ENCODE assay signal across 18 mouse cellular contexts in genomic region chr2:106744601-106745000, GRCm38 (mm10). TPM values are rescaled to one million over a fixed set of nuclear protein-coding genes. Genes with fewer than 3 reads are reported as not detected.
DNase-seq lines count a peak whose midpoint lies in the region; ATAC-seq lines count a peak whose summit lies in the region.
"Had no signal": no experiment of that assay in that cellular context is flagged by ENCODE, and none has a peak within 500 bp of the region (broad histone marks: within the 10 kb centered on the region; RNA-seq: fewer than 3 reads in every experiment).

No protein-coding gene starts in this region.

- H3K4me3 ChIP-seq in forebrain, embryonic 12.5 days (replicated peaks), result no peak overlapping the region
- no peak overlapping the region for H3K4me3 ChIP-seq in forebrain, embryonic 10.5 days
- H3K4me3 ChIP-seq in midbrain, embryonic 11.5 days (ENCODE audit: low read depth, low read length), result no peak overlapping the region
- no peak overlapping the region for H3K4me3 ChIP-seq in midbrain, embryonic 14.5 days (replicated peaks; ENCODE audit: low read depth, low read length)
- no peak overlapping the region for H3K4me3 ChIP-seq in midbrain, embryonic 12.5 days
- H3K4me3 ChIP-seq: embryonic facial prominence, embryonic 12.5 days; heart, embryonic 15.5 days had no signal

- ATAC-seq in forebrain, embryonic 12.5 days (ENCODE audit: low FRiP score), result peak; percentile 72; the same call in 1 of the 2 replicates
- 0 out of 2 replicates have a peak, but pooled peaks have one; percentile 40 for ATAC-seq in midbrain, embryonic 11.5 days (ENCODE audit: low FRiP score)
- no peak for ATAC-seq in midbrain, embryonic 14.5 days (ENCODE audit: low FRiP score, low TSS enrichment)
- 0 out of 2 replicates have a peak, but pooled peaks have one; percentile 28 for ATAC-seq in midbrain, embryonic 12.5 days (ENCODE audit: low FRiP score, low read depth)
- no peak for ATAC-seq in inflammation-experienced regulatory T-cells, adult 6 months
- no peak for ATAC-seq in erythroblast, adult 5-6 weeks (replicated peaks; ENCODE audit: low FRiP score, poor library complexity, severe bottlenecking)
- ATAC-seq: Patski had no signal

- no peaks in the 10 kb centered on the region for H3K27me3 ChIP-seq in forebrain, embryonic 12.5 days
- H3K27me3 ChIP-seq in forebrain, embryonic 10.5 days (ENCODE audit: poor library complexity, severe bottlenecking), result peaks cover 10% of the 10 kb centered on the region; the same call in 1 of the 2 replicates
- H3K27me3 ChIP-seq in midbrain, embryonic 11.5 days (ENCODE audit: control insufficient read depth, insufficient read depth, low read length), result no peaks in the 10 kb centered on the region
- no peaks in the 10 kb centered on the region for H3K27me3 ChIP-seq in midbrain, embryonic 14.5 days (ENCODE audit: control insufficient read depth, insufficient read depth, low read length)
- H3K27me3 ChIP-seq in midbrain, embryonic 12.5 days, result no peaks in the 10 kb centered on the region
- H3K27me3 ChIP-seq: embryonic facial prominence, embryonic 12.5 days; heart, embryonic 15.5 days had no signal

- no peak for DNase-seq in forebrain, embryonic 10.5 days (ENCODE audit: extremely low spot score, low spot score)
- no peak for DNase-seq in midbrain, embryonic 11.5 days (ENCODE audit: low spot score, missing footprints)
- DNase-seq in midbrain, embryonic 14.5 days, result no peak
- no peak for DNase-seq in urinary bladder, postnatal 25 days (ENCODE audit: low spot score)
- DNase-seq: cerebellum, adult 2 months; kidney, postnatal 36 days; lung, postnatal 14 days; spleen, adult 18-20 months; thymus, postnatal 36 days had no signal

- H3K4me2 ChIP-seq in forebrain, embryonic 12.5 days, result no peak overlapping the region
- H3K4me2 ChIP-seq in midbrain, embryonic 11.5 days, result no peak overlapping the region
- H3K4me2 ChIP-seq in midbrain, embryonic 14.5 days (ENCODE audit: low read length), result no peak overlapping the region
- no peak overlapping the region for H3K4me2 ChIP-seq in midbrain, embryonic 12.5 days (replicated peaks)
- H3K4me2 ChIP-seq: embryonic facial prominence, embryonic 12.5 days; heart, embryonic 15.5 days had no signal

- no peak overlapping the region for H3K9ac ChIP-seq in forebrain, embryonic 12.5 days
- H3K9ac ChIP-seq in midbrain, embryonic 11.5 days (ENCODE audit: low read length), result no peak overlapping the region
- no peak overlapping the region for H3K9ac ChIP-seq in midbrain, embryonic 14.5 days (replicated peaks; ENCODE audit: low read length)
- no peak overlapping the region for H3K9ac ChIP-seq in midbrain, embryonic 12.5 days (replicated peaks)
- H3K9ac ChIP-seq: embryonic facial prominence, embryonic 12.5 days; heart, embryonic 15.5 days; liver, embryonic 14.5 days had no signal

- H3K4me1 ChIP-seq in forebrain, embryonic 12.5 days, result peaks cover 4% of the 10 kb centered on the region; the same call in 1 of the 2 replicates
- H3K4me1 ChIP-seq in forebrain, embryonic 10.5 days, result peaks cover 37% of the 10 kb centered on the region
- no peaks in the 10 kb centered on the region for H3K4me1 ChIP-seq in midbrain, embryonic 11.5 days (ENCODE audit: control insufficient read depth, insufficient read depth, low read length)
- H3K4me1 ChIP-seq in midbrain, embryonic 14.5 days (ENCODE audit: control insufficient read depth, insufficient read depth, low read length), result no peaks in the 10 kb centered on the region
- H3K4me1 ChIP-seq in midbrain, embryonic 12.5 days, result peaks cover 9% of the 10 kb centered on the region; the same call in 1 of the 2 replicates

- no peak overlapping the region for H3K27ac ChIP-seq in forebrain, embryonic 12.5 days
- H3K27ac ChIP-seq in forebrain, embryonic 10.5 days, result no peak overlapping the region
- no peak overlapping the region for H3K27ac ChIP-seq in midbrain, embryonic 11.5 days (ENCODE audit: low read depth, low read length)
- no peak overlapping the region for H3K27ac ChIP-seq in midbrain, embryonic 14.5 days (replicated peaks; ENCODE audit: low read depth, low read length)
- no peak overlapping the region for H3K27ac ChIP-seq in midbrain, embryonic 12.5 days (replicated peaks)
- H3K27ac ChIP-seq: embryonic facial prominence, embryonic 12.5 days; heart, embryonic 15.5 days; liver, embryonic 14.5 days had no signal

- no peaks in the 10 kb centered on the region for H3K36me3 ChIP-seq in forebrain, embryonic 12.5 days (replicated peaks)
- H3K36me3 ChIP-seq in forebrain, embryonic 10.5 days (replicated peaks), result peaks cover 12% of the 10 kb centered on the region
- H3K36me3 ChIP-seq in midbrain, embryonic 11.5 days (ENCODE audit: control insufficient read depth, insufficient read depth, low read length), result no peaks in the 10 kb centered on the region
- H3K36me3 ChIP-seq in midbrain, embryonic 14.5 days (ENCODE audit: control insufficient read depth, insufficient read depth, low read length), result peaks cover 10% of the 10 kb centered on the region; the same call in 1 of the 2 replicates
- no peaks in the 10 kb centered on the region for H3K36me3 ChIP-seq in midbrain, embryonic 12.5 days
- H3K36me3 ChIP-seq: embryonic facial prominence, embryonic 12.5 days; heart, embryonic 15.5 days had no signal

- WGBS in forebrain, embryonic 12.5 days, result 55% methylated on average over 14 of the region's 14 CpGs
- 52% methylated on average over 14 of the region's 14 CpGs for WGBS in forebrain, embryonic 10.5 days
- WGBS in midbrain, embryonic 11.5 days, result 74% methylated on average over 14 of the region's 14 CpGs
- 71% methylated on average over 14 of the region's 14 CpGs for WGBS in midbrain, embryonic 14.5 days
- WGBS in midbrain, embryonic 12.5 days, result 65% methylated on average over 14 of the region's 14 CpGs

- H3K9me3 ChIP-seq in forebrain, embryonic 12.5 days, result no peaks in the 10 kb centered on the region
- no peaks in the 10 kb centered on the region for H3K9me3 ChIP-seq in forebrain, embryonic 10.5 days
- H3K9me3 ChIP-seq in midbrain, embryonic 11.5 days (ENCODE audit: control insufficient read depth, low read length), result no peaks in the 10 kb centered on the region
- no peaks in the 10 kb centered on the region for H3K9me3 ChIP-seq in midbrain, embryonic 14.5 days (ENCODE audit: control insufficient read depth, low read length)
- no peaks in the 10 kb centered on the region for H3K9me3 ChIP-seq in midbrain, embryonic 12.5 days
- H3K9me3 ChIP-seq: embryonic facial prominence, embryonic 12.5 days; heart, embryonic 15.5 days had no signal

RNA-seq across cellular contexts. Expression of gene Mpped2, which starts 51.5 kb away (rescaled TPM):
- polyA plus RNA-seq in forebrain, embryonic 12.5 days (2016; fragmentation: Nextera tagmentation; extraction: Ambion mirVana), result 165 and 177 TPM in 2 replicates
- polyA plus RNA-seq in forebrain, embryonic 10.5 days (2016; fragmentation: Nextera tagmentation; extraction: Ambion mirVana), result 41.6 and 48.8 TPM in 2 replicates
- polyA plus RNA-seq in midbrain, embryonic 11.5 days (2014; fragmentation: Nextera tagmentation; extraction: Ambion mirVana), result 43.7 and 43.9 TPM in 2 replicates
- 124 and 163 TPM in 2 replicates for polyA plus RNA-seq in midbrain, embryonic 14.5 days (2014; fragmentation: Nextera tagmentation; extraction: Ambion mirVana)
- 95.4 and 112 TPM in 2 replicates for polyA plus RNA-seq in midbrain, embryonic 12.5 days (2016; fragmentation: Nextera tagmentation; extraction: Ambion mirVana)
- polyA plus RNA-seq in inflammation-experienced regulatory T-cells, adult 6 months (2017; shearing (Covaris generic)), result under 1 TPM in 1 of 3 experiments, not detected in 2; 0.47 TPM
- not detected in 2 replicates for total RNA-seq in erythroblast, adult 5-6 weeks (2015; ENCODE audit: low replicate concordance)
- not detected in 2 replicates for total RNA-seq in erythroblast, adult 5-6 weeks (2017; ENCODE audit: low replicate concordance)
- total RNA-seq: granulocyte monocyte progenitor cell, adult 5-6 weeks had no signal

Comparison
In these comparisons a context has a peak if more than half of its experiments do, and no peak if none do; other contexts are left out.
1. ATAC-seq: peak in forebrain, embryonic 12.5 days (single experiment), midbrain, embryonic 11.5 days (single experiment) and midbrain, embryonic 12.5 days (single experiment); none in midbrain, embryonic 14.5 days (single experiment), inflammation-experienced regulatory T-cells, adult 6 months (single experiment) and erythroblast, adult 5-6 weeks (single experiment).
2. RNA of gene Mpped2, which starts 51.5 kb away (polyA plus RNA-seq): 165 to 177 TPM in forebrain, embryonic 12.5 days, 124 to 163 TPM in midbrain, embryonic 14.5 days, 95.4 to 112 TPM in midbrain, embryonic 12.5 days, 41.6 to 48.8 TPM in forebrain, embryonic 10.5 days and 43.7 to 43.9 TPM in midbrain, embryonic 11.5 days; 0.47 TPM in inflammation-experienced regulatory T-cells, adult 6 months; every median in the first group is over 10 times any median in the second.